Mouse (Mus musculus) cerebellum, adult 11 months (tissue): ENCODE results near the gene Tns1.

Source experiments
- DNase-seq: peaks from one replicate; pipeline ENCODE4 v3.0.0; 2022

The Tns1 gene

GRCm38 (mm10) chr1:74121821-74122576 lies 2.2 kb downstream of the Tns1 start:
- DNase-seq = no peak

DNA sequence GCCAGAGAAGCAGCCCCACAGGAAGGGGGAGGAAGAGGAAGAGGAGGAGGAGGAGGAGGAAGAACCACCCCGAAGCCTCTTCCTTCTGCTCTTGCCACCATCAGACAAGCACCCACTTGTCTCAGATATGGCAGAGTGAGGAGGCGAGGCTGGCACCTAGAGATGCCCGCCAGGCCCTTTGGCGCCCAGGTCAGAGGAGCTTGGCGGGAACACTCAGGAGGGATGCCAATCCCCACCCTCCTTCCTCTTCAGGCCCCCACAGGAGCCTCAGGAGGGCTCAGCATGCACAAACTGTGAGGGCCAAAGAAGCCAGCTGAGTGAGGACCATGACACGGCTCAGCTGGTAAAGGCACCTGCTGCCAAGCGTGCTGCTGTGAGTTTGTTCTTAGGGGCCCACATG lies 3.1 kb downstream of the Tns1 start:
- no peak for DNase-seq

DNA sequence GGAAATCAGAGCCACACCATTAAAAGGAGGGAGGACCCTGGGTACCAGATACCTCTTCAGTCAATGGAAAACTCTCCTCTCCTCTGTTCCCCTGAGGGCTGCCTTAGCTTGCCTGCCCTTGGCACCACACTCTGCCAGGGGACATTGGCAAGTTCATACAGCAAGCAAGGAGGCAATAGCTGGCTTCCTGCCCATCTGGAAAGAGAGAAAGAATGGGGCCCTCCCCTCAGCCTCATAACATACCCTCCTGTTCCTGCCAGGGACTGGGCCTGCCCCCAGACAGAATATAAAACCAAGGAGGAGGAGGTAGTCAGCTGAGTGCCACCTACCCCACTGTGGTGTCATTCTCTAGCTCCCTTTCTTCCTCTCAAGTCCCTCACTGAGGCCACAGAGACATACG lies 5.1 kb downstream of the Tns1 start:
- no peak for DNase-seq

GRCm38 (mm10) chr1:74117876-74118275 lies 6.4 kb downstream of the Tns1 start:
- no peak for DNase-seq

- DNase-seq = no peak
These were observed 11.2 kb downstream of the Tns1 start for GRCm38 (mm10) chr1:74113071-74113470.

DNA sequence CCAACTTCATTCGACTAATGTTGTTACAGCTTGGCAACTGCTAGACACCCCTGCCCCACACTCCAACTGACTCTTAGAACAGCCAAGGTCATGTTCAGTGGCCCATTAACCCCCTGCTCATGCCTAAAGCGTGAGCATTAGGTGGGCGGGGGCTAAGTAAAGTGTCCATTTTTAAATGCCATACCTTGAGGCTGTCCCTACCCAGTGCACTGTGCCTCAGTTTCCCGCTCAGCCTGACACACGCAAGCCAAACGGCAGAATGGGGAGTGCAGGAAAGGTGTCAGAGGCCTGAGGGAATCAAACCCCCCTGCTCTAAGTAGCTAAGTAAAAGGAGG lies 12.6 kb downstream of the Tns1 start:
- DNase-seq = no peak

GRCm38 (mm10) chr1:74110932-74111695 lies 13.1 kb downstream of the Tns1 start:
- no peak for DNase-seq

GRCm38 (mm10) chr1:74109670-74110069 lies 14.6 kb downstream of the Tns1 start:
- DNase-seq = no peak

DNA sequence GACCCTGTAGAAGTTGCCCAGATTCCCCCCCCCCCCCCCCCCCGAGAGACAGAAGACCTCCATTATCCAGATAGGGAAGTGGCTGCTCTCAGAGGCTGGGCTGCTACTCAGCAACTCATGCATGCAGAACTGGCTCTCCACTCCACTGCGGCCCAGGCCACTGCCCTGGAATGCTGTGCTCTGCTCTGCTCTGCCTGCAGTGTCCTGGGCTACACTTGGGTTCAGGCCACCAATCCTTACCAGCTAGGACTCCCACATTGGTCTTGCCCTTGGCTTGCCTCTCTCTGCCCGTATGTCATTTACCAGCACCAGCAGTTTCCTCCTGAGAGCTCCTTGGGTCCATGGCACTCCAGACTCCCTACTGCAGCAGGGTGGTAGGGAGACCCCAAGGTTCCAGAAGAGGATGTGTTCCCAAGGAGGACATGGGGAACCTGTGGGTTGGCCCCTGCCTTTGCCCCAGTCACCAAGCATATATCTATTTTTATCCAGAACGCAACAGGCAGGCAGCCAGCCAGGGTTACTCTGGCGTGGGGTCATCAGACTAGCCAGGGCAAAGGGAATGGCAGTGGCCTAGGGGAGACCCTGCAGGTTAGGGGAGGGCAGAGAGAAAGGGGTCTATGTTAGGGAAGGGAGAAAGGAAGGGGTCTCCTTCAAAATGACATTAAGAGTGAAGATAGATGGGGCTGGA lies 16.2 kb downstream of the Tns1 start:
- DNase-seq = no peak

DNA sequence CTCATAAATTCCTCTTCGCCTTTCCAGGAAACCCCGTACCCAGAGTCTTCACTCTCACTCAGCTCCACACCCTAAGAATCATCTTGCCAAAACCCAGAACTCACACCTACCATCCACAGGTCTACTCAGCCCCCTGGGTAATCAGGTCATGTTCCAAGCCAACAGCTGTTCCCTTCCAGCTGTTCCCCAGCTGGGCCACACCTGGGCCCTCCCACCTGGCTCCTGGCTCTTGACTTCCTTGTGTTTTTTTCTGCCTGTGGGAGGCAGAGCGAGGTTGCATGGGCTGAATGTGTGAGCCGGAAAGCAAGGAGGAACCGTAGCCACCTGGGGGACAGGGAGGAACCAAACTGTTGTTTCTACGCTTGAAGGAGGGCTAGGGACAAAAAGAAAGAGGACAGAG lies 18.0 kb downstream of the Tns1 start:
- no peak for DNase-seq

- DNase-seq = no peak
These were observed 18.6 kb downstream of the Tns1 start for GRCm38 (mm10) chr1:74105660-74106059.

DNA sequence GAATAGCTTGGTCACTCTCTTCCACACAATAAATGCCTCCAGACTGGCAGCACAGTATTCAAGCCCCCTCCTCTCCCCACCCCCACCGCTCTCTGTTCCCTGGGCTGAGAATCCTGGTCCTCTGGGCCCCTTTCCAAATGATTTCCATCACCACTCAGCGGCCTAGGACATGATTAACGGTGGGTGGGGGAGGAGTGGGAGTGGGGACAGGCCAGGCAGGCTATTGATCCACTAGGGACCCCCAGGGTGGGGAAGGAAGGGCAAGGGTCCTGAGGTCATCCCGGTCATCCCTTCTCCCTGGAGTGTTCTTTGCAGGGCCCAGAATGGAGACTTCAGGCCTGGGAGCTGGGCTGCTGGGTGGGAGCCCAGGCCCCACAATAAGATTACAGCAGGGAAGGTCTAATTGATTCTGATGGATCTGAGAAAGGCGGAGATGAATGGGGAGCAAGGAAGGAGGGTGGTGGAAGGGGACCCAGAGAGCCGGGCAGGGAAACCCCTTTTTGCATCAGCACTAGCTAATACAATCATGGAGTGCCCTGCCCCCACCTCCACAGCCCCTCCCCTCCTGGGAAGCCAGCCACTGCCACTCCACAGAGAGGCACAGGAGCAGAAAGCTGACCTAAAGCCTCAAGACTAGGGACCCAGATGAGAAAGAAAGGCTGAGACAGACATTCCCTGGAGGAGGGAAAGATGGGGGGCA lies 20.4 kb downstream of the Tns1 start:
- no peak for DNase-seq

DNA sequence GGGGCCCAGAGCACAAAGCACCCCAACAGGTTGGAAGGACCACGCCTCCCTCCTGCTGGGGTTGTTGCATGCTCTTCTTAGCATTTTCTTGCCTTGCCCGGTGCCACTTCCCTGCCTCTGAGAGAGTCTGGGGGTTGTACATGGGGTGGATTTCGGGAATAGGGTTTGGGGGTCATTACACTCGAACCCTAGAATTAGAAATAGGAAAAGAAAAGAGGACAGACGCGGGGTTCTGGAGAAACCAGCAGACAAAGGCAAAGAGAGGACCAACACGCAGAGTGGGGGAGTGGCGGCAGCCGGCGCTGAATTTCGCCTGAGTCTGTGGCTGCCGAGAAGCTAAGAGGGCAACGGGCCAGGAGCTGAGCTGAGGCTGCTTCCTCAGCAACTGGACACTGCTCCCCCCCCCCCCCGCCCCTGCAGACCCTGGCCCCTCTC lies 25.2 kb downstream of the Tns1 start:
- DNase-seq = no peak

- DNase-seq = no peak
These were observed 25.9 kb downstream of the Tns1 start for GRCm38 (mm10) chr1:74098004-74099000.

DNA sequence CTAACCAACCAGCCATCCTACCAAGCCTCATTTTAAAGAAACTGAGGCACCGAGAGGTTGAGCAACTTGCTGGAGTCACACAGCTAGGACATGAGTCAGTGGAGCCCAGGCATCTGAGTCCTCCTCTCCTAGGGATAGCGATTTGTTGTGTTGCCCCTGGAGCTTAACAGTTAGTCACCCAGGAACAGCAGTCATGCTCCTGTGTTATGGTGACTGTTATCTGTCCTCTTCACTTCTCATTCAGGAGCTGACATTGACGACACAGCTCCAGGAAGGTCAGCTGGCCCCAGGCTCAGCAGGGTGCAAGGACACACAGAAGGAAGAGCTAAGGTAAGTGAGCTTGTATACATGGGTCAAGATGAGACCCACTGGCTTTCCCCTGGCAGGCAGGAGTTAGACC lies 28.5 kb downstream of the Tns1 start:
- no peak for DNase-seq

DNA sequence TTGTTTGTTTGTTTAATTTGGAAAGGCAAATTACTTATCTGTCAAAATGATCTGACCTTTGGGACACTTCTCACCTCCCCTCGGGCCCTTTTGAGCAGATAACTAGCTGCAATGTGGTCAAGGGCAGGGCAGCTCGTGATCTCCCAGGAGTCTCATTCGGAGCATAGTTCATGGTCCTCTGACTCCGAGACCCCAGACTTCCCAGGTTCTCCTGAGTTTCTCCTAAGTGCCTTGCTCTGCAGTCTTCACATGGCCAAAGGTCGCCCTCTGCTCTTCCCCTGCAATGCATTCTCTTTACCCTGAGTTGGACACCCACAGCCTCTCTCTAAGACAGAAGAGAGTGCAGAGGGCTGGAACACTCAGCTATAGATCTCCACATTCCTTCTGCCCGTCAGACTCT lies 29.0 kb downstream of the Tns1 start:
- no peak for DNase-seq

DNA sequence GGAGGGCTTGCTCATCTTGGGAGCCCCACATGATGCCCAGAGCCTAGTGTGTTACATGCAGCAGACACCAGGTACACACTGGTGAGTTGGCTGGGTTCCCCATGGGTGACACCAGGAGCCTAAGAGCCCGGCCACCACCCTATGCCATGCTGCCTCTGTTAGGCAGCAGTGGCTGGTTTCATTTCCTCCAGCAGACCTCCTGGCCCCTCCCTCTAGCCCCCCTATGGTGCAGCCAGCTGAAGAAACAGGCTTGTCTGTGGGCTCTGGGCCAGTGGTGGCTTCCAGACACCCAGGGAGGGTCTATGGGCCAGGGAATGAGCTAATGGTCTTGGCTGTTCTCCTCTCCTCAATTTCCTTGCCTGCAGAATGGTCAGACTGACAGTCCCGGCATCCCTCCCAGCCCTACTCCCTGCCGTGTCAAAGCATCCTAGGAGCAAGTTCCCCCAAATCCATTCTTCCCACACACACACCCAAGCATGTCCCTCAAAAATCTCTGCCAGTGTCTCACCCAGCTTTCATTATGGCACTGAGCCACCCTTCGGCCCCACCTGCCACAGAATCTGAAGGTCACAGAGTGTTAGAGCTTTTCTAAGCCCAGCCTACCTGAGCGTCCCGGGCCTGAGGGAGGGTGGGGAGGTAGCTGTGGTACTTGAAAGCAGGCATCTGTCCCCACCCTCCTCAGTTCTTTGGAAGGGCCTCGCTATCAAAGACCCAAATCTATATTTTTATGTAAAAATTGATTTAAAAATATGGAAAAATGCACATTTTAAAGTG lies 29.6 kb downstream of the Tns1 start:
- no peak for DNase-seq

GRCm38 (mm10) chr1:74093447-74093846 lies 30.8 kb downstream of the Tns1 start:
- no peak for DNase-seq

DNA sequence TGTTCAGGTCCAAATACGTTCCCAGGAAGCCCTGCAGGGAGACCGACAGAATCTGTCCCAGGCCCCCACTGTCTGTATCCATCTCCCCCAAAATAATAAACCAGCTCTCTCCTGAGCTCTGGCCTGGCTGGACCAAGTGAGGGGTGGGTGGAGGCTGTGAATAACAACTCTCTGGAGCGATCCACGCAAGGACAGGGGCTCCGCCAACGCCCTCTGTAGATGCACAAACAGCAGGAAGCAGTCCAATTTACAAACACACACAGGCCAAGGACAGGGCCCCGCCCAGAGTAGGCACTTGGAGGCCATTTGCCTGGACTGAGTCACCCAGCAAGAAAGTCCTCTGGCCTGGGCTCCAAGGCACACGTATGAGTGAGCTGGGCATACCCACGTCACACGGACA lies 32.0 kb downstream of the Tns1 start:
- no peak for DNase-seq

DNA sequence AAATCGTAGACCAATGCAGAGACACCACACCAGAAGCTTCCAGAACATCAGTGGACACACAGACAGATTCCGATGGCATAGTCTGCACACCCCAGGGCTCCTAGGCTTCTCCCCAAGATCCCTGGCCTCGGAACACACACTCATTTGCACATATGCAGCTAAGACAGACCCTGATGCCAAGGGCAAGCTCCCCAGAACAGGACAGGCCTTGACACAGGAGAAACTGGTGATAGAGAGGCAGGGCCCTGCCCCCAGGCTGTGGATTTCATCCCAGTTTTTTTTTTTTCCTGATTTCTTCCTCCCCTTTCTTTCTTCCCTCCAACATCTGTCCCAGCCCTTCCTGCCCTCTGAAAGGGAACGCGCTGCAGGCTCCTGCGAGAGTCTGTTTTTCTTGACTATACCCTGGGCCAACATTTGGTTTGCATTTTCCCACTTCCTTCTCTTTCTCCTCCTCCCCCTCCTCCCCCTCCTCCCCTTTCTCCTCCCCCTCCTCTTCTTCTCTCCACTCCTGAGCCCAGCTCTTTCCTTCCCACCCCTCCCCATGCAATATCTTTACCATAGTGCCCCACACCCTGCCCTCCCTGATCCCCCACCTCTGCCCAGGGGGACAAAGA lies 32.5 kb downstream of the Tns1 start:
- DNase-seq = no peak

GRCm38 (mm10) chr1:74091138-74091537 lies 33.1 kb downstream of the Tns1 start:
- DNase-seq = no peak
